Mouse (Mus musculus) frontal cortex, postnatal 36 days (tissue): ENCODE measurements around the gene Atl3.
A peak's percentile ranks its signal among the peaks of the same experiment; 100 is the strongest.

Source experiments
- DNase-seq, 2 experiments: peaks; one replicate each; pipeline ENCODE4 v3.0.0; 2022; ENCODE audit warnings: low spot score in 2 of 2

Gene Atl3

DNA sequence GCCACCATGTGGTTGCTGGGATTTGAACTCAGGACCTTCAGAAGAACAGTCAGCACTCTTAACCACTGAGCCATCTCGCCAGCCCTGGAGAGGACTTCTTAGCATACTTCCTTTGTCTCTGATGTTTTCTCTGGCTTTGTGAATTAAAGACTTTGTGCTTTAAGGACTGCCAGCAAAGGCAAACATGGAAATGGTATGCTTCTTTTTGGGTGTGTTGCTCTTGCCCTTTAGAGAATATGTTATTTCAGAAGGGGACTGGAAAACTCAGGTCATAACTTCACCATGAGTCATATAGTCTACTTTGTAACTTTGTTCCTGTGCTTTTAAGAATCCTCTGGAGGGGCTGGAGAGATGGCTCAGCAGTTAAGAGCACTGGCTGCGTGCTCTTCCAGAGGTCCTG, 5.0 kb downstream of the Atl3 start:
- DNase-seq: no peak

DNA sequence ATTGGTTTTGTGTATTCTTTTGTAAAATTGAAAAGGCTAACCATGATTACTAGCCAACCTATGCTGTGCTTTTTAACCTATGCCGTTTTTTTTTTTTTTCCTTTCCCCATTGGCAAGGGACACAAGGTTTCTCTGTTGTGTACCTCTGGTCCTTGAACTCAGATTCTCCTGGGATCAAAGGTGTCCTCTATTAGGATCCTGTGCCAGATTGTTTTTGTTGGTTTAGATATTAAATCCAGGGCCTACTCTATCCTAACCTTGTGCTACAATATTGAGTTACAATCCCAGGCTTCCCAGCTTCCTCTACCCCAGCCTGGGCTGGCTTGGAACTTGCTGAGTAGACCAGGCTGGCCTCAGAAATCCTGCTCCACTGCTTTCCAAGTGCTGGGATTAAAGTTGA, 6.9 kb downstream of the Atl3 start:
- DNase-seq: no peak

DNA sequence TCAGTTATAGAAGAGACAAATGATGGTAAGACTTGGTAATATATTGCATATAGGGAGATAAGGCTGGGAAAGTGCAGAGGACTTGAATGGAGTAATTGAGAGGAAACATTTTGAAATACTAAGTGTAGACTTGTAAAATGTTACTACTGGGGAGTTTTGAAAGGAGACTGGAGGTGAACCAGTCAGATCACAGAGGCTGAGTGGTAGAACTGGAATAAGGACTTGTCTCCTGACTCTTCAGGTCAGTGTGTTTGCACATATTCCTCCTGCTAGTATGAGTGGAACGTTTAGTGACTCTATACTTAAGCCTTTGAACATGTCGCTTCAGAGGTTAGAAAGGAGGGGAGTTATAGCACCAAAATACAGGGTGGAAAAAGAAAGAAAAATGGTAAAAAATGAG, 8.6 kb downstream of the Atl3 start:
- DNase-seq: no peak

DNA sequence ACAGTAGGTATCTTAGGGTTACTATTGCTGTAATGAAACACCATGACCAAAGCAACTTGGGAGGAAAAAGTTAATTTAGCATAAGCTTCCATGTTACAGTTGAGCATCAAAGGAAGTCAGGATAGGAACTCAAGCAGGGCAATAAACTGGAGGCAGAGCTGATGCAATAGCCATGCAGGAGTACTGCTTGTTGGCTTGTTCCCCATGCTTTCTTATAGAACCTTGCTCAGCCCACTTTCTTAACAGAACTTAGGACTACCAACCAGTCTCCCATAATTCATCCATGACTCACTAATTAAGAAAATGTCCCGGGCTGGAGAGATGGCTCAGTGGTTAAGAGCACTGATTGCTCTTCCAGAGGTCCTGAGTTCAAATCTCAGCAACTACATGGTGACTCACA, 12.5 kb downstream of the Atl3 start:
- no peak for DNase-seq

DNA sequence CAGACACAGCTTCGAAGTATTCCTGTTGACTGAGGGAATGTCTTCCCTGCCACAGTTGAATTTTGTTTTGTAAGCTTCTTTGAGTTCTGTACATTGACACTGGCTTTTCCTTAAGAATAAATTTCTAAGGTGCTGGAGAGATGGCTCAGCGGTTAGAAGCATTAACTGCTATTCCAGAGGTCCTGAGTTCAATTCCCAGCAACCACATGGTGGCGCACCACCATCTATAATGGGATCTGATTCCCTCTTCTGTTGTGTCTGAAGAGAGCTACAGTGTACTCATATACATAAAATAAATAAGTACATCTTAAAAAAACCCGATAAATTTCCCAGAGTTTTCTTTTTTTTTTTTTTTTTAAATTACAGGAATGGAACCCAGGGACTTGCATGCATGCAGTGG, 14.2 kb downstream of the Atl3 start:
- DNase-seq: no peak

DNA sequence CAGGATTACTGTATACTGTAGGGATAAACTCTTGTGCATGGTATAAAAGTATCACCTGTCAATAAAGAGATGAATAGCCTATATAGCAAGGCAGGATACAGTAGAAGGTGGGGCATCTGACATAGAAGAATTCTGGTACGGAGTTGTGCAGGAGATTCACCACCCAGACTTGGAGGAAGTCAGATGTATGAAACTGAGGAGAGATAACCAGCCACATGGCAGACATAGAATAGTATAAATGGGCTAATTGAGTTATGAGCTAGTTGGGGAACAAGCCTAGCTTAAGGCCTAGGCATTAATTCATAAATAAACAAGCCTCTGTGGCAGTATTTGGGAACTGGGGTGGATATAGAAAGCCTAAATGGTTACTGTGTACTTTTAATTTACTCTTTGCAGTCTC, 22.6 kb downstream of the Atl3 start:
- no peak for DNase-seq

DNA sequence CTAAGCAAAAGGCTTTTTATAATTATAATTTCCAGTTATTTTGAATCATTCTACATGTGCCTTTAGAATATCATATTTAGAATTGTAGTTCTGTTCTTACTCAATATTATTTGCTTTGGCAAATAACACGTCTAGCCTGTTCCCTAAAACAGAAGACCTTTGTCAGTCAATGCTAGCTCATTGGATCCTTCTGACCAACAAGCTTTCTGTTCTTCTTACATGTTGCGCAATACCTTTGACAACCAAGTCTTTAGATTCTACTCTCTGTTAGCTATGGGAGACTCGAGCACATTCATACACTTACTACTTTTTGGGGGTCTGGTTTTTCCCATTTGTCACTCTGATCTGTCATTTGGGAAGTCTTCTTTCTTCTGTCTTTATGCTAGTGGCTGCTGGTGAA, 27.8 kb downstream of the Atl3 start:
- no peak for DNase-seq

DNA sequence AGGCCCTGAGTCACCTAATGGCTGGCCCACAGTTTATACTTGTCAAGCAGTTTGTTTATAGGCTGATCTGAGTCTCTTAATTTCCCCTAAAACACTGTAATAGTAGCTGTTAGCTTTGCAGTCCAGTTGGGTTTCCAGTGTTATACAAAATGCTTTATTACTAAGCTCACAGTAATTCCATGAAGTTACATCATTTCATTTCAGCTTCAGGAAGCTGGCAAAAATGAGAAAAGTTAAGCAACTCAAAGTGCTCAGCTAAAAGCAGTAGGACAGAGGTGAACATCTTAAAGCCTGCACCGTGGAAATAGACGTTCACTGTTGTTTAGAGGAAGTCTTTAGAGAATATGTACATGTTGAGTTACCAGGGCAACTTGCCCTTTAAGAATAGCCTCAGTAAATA, 29.0 kb downstream of the Atl3 start:
- DNase-seq: no peak

DNA sequence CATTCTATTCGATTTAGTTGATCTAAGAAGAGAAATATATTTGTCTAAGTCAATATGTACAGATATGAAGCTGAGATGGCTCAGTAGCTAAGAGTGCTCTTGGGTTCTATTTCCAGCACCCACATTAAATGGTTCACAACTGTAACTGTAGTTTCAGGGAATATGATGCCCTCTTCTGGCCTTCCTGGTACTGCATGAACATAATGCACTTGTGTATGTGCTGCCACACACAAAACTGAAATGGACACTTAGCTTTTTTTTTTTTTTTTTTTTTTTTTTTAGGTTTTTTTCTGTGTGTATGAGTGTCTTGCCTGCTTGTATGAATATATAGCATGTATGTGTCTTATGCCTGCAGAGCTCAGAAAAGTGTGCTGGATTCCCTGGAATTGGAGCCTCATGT, 29.5 kb downstream of the Atl3 start:
- DNase-seq: no peak

DNA sequence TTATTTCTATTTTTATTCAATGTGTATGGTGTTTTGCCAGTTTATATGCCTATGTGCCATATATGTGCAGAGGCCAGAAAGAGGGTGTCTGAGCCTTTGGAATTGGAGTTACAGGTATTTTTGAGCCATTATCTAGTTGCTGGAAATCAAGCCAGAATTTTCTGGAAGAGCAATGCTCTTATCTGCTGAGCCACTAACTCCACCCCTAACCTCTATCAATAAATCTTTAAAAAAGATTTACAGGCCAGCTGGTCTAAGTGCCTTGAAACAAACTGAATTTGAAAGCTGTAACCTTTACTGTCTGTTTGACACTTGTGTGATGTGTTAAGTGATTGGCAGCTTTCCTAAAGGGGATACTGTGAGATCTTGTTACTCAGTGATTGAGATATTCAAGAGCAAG, 29.9 kb downstream of the Atl3 start:
- DNase-seq: no peak

DNA sequence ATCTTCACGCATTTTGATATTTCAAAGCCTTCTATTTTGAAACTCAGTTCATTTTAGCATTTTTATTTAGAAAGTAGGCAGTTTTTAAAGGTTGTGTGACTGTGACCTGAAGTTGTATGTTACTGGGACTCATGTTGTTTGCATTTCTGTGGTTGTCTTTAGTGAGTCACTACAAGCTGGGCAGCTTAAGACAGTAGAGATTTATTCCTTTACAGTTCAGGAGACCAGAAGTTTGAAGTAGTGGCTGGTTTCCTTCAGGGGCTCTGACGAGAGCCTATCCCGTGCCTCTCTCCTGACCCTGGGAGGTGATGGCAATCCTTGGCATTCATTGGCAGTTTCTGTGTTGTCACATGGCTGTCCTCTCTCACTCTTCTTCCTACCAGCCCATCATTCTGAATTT, 31.0 kb downstream of the Atl3 start:
- DNase-seq: no peak

DNA sequence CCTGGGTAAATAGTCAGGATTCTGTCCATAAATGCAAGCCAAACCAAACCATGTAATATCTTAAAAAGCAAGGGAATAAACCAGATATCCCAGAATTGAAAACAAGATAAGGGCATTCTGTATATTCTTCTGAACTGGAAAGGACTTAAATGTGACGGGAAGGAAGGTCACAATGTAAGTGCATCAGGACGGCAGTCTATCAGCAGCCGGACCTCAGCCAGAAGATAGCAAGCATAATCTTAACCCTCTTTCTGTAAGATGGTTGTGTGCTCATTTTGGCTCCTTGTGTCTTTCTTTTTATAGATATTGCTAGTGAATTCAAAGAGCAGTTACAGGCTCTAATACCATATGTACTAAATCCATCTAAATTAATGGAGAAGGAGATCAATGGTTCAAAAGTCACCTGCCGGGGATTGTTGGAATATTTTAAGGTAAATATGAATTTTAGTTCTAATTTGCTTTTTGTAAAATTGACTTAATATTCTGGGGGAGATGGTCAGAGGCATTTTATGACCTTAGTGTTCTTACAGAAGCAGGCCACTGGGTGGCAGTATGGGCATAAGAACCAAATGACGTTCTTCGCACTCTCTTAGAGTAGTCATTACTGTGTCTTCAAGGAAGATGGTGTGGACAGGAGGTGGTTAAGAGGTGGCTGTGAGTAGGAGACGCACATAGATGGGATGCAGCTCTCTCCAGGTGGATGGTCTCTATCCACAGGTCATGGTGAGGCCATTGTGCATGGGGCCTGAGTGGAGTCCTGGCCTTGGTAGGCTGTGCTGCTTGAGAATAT, 35.0 kb downstream of the Atl3 start:
- peak; percentile 65 to 77 for DNase-seq

DNA sequence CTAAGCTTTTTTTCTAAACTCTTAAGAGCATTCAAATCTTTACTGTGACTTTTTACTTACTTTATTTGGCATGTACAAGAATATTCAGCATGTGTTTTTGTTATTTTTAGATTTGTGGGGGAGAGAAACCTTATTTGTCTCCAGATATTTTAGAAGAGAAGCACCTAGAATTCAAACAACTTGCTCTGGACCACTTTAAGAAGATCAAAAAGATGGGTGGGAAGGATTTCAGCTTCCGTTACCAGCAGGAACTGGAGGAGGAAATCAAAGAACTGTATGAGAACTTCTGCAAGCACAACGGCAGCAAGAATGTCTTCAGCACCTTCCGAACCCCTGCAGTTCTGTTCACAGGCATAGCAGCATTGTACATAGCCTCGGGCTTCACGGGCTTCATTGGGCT, 38.1 kb downstream of the Atl3 start:
- peak; percentile 19 to 32 for DNase-seq

DNA sequence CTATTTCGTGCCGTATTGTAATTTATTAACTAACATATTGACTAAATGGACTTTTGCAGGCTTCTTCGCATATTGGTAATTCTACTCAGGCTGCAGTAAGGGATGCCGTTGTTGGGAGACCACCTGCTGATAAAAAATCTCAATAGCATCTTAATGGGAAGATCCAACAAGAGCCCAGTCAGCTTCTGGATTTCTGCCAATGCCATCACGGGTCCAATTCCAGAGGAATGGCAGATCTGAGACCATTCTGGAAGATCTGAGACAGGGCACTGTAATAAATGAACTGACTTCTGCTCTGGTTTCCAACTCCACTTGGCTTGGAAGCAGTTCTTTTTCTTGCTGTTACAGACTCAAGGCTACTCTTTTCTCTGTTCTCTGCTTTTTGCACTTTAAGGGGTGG, 40.1 kb downstream of the Atl3 start:
- no peak for DNase-seq

DNA sequence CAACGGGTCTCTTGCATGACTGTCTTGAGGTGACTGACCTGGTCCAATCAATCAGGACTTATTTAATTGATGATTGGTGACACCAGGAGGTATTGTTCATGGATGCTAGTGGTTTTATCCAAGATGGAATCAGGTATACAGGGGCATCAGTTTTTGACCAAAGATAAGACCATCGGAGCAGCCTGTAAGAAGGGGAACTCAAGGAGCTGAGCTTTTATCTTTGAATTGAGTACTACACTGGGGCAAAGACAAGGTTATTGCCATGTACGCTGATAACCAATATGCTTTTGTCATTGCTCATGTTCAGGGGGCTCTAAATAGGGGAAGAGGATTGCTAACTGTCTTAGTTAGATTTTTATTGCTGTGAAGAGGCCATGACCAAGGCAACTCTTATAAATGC, 55.1 kb downstream of the Atl3 start:
- DNase-seq: no peak

DNA sequence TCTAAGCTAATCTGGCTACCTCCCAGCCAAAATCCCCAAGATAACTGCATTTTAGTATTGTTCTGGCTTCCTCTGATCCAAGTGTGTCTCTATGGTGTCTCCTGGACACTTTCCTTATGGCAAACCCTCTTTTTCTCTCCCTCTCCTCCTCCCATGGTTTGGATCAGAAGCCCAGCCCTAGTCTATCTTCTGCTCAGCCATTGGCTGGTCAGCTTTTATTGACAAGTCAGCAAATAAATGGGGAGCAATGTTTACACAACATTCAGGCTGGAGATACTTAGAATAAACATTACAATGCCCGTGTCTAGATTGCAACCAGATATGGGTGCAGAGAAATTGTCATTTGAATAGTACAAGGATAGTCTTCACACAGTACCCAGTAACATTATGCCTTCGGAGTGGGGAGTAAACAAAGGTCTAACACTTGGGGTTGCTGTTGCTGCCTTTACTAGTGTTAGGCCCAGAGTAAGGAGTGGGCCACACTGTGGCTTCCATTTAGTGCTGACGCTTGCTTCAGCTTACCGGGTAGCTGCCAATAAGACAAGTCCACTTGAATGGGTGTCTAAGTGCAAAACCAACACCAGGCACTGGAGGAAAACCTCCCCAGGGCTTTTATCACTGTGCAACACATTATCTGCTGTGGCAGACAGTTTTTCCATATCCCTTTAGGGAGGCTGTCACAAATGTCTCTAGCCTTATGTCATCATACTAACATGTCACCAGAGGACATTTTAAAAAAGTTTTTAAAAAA, 57.9 kb downstream of the Atl3 start:
- no peak for DNase-seq

DNA sequence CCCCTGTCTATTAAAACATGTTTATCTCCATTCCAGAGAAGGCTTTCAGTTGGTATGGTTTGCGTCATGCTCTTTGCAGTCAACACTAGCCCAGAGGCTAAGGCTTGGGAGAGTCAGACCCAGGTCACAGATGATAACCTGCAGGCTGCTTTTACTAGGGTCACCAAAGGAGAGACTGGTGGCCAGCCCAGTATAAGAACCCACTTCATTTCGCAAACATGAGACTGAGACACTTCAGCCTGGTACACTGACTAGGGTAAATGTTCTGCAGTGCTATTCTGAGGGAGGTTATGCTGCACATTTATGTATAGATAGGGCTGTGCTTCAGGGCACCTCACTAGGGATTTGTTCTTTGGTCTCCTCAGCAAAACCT, 58.4 kb downstream of the Atl3 start:
- no peak for DNase-seq

DNA sequence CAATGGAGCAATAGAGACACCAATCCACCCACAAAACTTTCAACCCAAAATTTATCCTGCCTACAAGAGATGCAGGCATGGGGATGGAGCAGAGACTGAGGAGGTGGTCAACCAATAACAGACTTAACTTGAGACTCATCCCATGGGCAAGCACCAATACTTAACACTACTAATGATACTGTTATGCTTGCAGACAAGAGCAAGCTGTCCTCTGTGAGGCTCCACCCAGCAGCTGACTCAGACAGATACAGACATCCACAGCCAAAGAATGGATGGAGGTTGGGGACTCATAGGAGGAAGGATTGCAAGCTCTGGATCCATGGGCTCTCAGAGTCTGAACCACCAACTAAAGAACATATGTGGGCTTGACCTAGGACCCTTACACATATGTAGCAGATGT, 59.6 kb downstream of the Atl3 start:
- no peak for DNase-seq

DNA sequence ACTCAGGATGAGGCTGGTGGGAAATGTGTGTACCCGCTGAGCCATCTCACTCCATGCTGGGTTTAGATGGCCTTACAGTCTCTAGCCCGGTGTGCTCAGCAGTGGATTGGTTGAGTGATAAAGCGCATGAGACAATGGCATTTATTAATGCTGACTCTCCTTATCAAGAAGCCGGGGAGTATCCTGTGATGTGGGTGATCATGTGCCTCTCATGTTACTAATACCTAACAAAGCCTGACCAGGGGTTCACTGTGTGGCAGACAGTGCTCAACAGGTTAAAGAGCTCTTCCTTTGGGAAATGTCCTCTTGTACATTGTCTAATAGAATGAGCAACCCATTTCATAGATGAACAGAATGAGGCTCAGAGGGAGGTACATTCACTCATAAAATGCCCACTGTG, 61.0 kb downstream of the Atl3 start:
- DNase-seq: no peak

DNA sequence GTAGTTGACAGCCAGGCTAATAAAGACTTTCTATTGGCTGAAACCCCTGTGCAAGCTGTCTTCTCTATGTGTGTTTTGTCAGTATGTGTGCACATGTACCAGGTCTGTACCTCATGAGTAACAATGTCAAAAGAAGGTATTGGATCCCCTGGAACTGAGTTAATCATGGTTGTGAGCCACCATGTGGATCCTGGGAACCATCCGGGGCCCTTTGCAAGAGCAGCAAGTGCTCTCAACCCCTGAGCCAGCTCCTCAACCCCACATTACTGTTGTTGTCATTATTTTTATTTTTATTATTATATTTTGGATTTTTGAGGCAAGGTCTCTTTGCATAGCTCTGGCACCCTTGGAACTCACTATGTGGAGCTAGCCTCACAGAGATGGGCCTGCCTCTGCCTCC, 62.8 kb downstream of the Atl3 start:
- DNase-seq: no peak

DNA sequence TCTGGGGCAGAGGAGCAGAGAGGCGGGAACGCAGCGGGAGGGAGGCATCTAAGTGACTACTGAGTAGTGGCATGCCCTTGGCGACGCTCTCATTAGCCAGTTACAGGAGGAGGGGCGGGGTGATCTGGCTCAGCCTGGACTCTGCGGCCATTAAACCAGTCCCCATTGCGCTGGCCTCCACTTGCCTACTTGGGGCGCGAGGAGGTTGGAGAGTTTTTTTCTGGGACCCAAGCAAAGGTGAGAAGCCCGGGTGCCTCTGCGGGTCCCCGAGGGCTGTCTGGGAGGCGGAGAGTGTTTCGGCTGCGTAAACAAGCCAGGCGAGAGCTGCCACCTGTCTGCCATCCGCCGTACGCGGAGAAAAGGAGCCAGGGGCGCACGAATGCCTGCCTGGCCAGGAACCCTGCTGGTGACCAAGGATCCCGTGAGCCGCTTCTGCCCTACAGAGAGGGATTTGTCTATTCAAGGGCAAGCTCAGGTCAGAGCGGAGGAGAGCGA, 63.5 kb downstream of the Atl3 start, which contains the start of gene Pla2g16:
TSS of gene Pla2g16 (plus strand) at position 132 of the 495 bp plus-strand sequence.
- DNase-seq: peak; percentile 16 to 34

DNA sequence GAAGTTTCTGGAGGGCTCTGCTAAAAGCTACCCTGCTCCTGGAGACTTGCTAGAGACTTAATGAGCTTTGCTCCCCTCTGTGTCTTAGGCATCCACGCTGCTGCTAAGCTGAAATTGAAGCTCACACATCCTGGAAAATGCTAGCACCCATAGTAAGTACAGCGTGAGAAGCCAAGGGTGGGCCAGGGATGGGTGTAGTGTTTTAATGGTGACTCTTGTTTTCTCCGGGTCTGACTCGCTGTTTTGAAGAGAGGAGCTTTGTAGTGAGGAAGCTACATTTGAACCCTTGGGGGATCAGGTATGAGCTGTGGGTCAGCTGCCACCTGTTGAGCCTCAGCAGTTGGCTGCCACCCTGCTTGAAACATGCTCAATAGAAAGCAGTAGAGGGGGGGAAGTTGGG, 64.0 kb downstream of the Atl3 start:
- no peak for DNase-seq

DNA sequence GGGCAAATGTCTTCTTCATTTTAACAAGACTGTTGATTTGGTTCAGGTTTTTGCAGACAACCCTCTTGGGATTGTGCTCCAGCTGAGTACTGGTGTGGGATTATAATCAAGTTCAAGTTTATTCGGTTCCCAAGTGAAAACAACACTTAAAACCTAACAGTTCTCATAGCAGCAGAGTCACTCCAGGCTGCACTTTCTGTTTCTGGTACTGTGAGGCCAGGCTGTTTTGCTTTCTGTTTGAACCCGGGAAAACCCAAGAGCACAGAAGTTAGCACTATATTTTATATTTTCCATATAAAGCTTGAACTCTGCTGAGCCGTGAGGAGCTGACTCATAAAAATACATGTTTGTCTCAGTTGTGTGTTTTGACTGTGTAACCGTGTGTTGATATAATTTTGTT, 64.8 kb downstream of the Atl3 start:
- no peak for DNase-seq
